Mouse (Mus musculus) bone marrow, adult 2 months (tissue): ENCODE measurements at regions not wholly inside any gene's neighbourhood (a gene's known extent, or its start where the extent isn't known, plus 50 kb on each side); places are given as distances from the start of the nearest gene placed in this dataset.

Source experiments
- CTCF ChIP-seq: fragments of 200-500 bp; IDR thresholded peaks from 2 replicates; pipeline ENCODE4 v1.5.1; 2011; ENCODE audit warnings: low read length, control low read depth; ENCODE audit not compliant: control insufficient read depth, insufficient read depth
- POLR2A ChIP-seq: fragments of 200-500 bp; IDR thresholded peaks from 2 replicates; pipeline ENCODE4 v1.6.1; 2011; ENCODE audit warnings: low read depth, mild to moderate bottlenecking, control low read depth, low read length, borderline replicate concordance; ENCODE audit not compliant: control insufficient read depth

GRCm38 (mm10) chr1:157039016-157039835, 69.3 kb downstream of the Tex35 start:
- no peak for TF ChIP-seq POLR2A
- TF ChIP-seq CTCF: no peak
